Mouse (Mus musculus): ENCODE data around the gene Zfp846. TPM values are rescaled to one million over a fixed set of nuclear protein-coding genes. Genes with fewer than 3 reads are reported as not detected.
"Not testable (repeated sequence)": the region's sequence is repeated elsewhere in the genome, so short reads cannot be mapped to it uniquely, and the experiment has no call there.

Gene Zfp846
- polyA plus RNA-seq, 1 experiment: 2.8 TPM

GRCm38 (mm10) chr9:20552698-20553097 is 28.4 kb upstream of the Zfp846 start:
- no peak for TF ChIP-seq CTCF (IDR thresholded peaks at IDR 0.05; ENCODE audit: control insufficient read depth, insufficient read depth, insufficient replicate concordance, low read depth, low read length)
- no peak for TF ChIP-seq POLR2A (IDR thresholded peaks at IDR 0.05; ENCODE audit: control insufficient read depth, low read depth, low read length)
- Histone ChIP-seq H3K4me1 (ENCODE audit: control insufficient read depth, insufficient read depth, low read length) (no peaks in the 10 kb centered on the region), H3K36me3 (ENCODE audit: control insufficient read depth, insufficient read depth, low read length) (no peaks in the 10 kb centered on the region), H3K4me3 (ENCODE audit: control insufficient read depth, low read depth, low read length) (no peak overlapping the region), H3K27me3 (ENCODE audit: control insufficient read depth, insufficient read depth, low read length) (no peaks in the 10 kb centered on the region), H3K27ac (ENCODE audit: control insufficient read depth, insufficient read depth, low read depth, low read length) (no peak overlapping the region)

GRCm38 (mm10) chr9:20562177-20562576 is 18.9 kb upstream of the Zfp846 start:
- H3K4me1 ChIP-seq (ENCODE audit: control insufficient read depth, insufficient read depth, low read length): no peaks in the 10 kb centered on the region
- H3K27ac ChIP-seq (ENCODE audit: control insufficient read depth, insufficient read depth, low read depth, low read length): no peak overlapping the region
- H3K27me3 ChIP-seq (ENCODE audit: control insufficient read depth, insufficient read depth, low read length): no peaks in the 10 kb centered on the region
- H3K4me3 ChIP-seq (ENCODE audit: control insufficient read depth, low read depth, low read length): no peak overlapping the region
- H3K36me3 ChIP-seq (ENCODE audit: control insufficient read depth, insufficient read depth, low read length): no peaks in the 10 kb centered on the region
- no peak for TF ChIP-seq POLR2A (IDR thresholded peaks at IDR 0.05; ENCODE audit: control insufficient read depth, low read depth, low read length)

GRCm38 (mm10) chr9:20565326-20566030 is 15.6 kb upstream of the Zfp846 start:
- H3K4me3 ChIP-seq (ENCODE audit: control insufficient read depth, low read depth, low read length); H3K27ac ChIP-seq (ENCODE audit: control insufficient read depth, insufficient read depth, low read depth, low read length): not testable (repeated sequence)

GRCm38 (mm10) chr9:20571060-20571459 is 10.0 kb upstream of the Zfp846 start:
- Histone ChIP-seq H3K36me3 (ENCODE audit: control insufficient read depth, insufficient read depth, low read length) (no peaks in the 10 kb centered on the region), H3K4me3 (ENCODE audit: control insufficient read depth, low read depth, low read length) (no peak overlapping the region), H3K27me3 (ENCODE audit: control insufficient read depth, insufficient read depth, low read length) (no peaks in the 10 kb centered on the region), H3K27ac (ENCODE audit: control insufficient read depth, insufficient read depth, low read depth, low read length) (no peak overlapping the region), H3K4me1 (ENCODE audit: control insufficient read depth, insufficient read depth, low read length) (no peaks in the 10 kb centered on the region)
- no peak for TF ChIP-seq POLR2A (IDR thresholded peaks at IDR 0.05; ENCODE audit: control insufficient read depth, low read depth, low read length)
- TF ChIP-seq CTCF (IDR thresholded peaks at IDR 0.05; ENCODE audit: control insufficient read depth, insufficient read depth, insufficient replicate concordance, low read depth, low read length): no peak

More at GRCm38 (mm10) chr9:20565326-20566030, 15.6 kb upstream of the Zfp846 start:
- H3K36me3 ChIP-seq (ENCODE audit: control insufficient read depth, insufficient read depth, low read length); H3K4me1 ChIP-seq (ENCODE audit: control insufficient read depth, insufficient read depth, low read length); H3K27me3 ChIP-seq (ENCODE audit: control insufficient read depth, insufficient read depth, low read length): not testable (repeated sequence)

- Histone ChIP-seq H3K27me3 (ENCODE audit: control insufficient read depth, insufficient read depth, low read length) (no peaks in the 10 kb centered on the region), H3K4me3 (ENCODE audit: control insufficient read depth, low read depth, low read length) (no peak overlapping the region), H3K36me3 (ENCODE audit: control insufficient read depth, insufficient read depth, low read length) (no peaks in the 10 kb centered on the region), H3K4me1 (ENCODE audit: control insufficient read depth, insufficient read depth, low read length) (peaks cover 4% of the 10 kb centered on the region), H3K27ac (ENCODE audit: control insufficient read depth, insufficient read depth, low read depth, low read length) (no peak overlapping the region)
- no peak for TF ChIP-seq POLR2A (IDR thresholded peaks at IDR 0.05; ENCODE audit: control insufficient read depth, low read depth, low read length)
These were observed 4.5 kb upstream of the Zfp846 start for GRCm38 (mm10) chr9:20576591-20576990.

GRCm38 (mm10) chr9:20601270-20601669 is 20.2 kb downstream of the Zfp846 start:
- no peaks in the 10 kb centered on the region for H3K36me3 ChIP-seq (ENCODE audit: control insufficient read depth, insufficient read depth, low read length)
- no peak overlapping the region for H3K27ac ChIP-seq (ENCODE audit: control insufficient read depth, insufficient read depth, low read depth, low read length)
- H3K27me3 ChIP-seq (ENCODE audit: control insufficient read depth, insufficient read depth, low read length): no peaks in the 10 kb centered on the region
- TF ChIP-seq CTCF (IDR thresholded peaks at IDR 0.05; ENCODE audit: control insufficient read depth, insufficient read depth, insufficient replicate concordance, low read depth, low read length) (no peak), POLR2A (IDR thresholded peaks at IDR 0.05; ENCODE audit: control insufficient read depth, low read depth, low read length) (no peak)
- no peaks in the 10 kb centered on the region for H3K4me1 ChIP-seq (ENCODE audit: control insufficient read depth, insufficient read depth, low read length)
- H3K4me3 ChIP-seq (ENCODE audit: control insufficient read depth, low read depth, low read length): no peak overlapping the region

GRCm38 (mm10) chr9:20606269-20606668 is 25.2 kb downstream of the Zfp846 start:
- H3K27ac ChIP-seq (ENCODE audit: control insufficient read depth, insufficient read depth, low read depth, low read length): no peak overlapping the region
- H3K27me3 ChIP-seq (ENCODE audit: control insufficient read depth, insufficient read depth, low read length): no peaks in the 10 kb centered on the region
- no peak for TF ChIP-seq POLR2A (IDR thresholded peaks at IDR 0.05; ENCODE audit: control insufficient read depth, low read depth, low read length)
- TF ChIP-seq CTCF (IDR thresholded peaks at IDR 0.05; ENCODE audit: control insufficient read depth, insufficient read depth, insufficient replicate concordance, low read depth, low read length): no peak
- H3K4me1 ChIP-seq (ENCODE audit: control insufficient read depth, insufficient read depth, low read length): no peaks in the 10 kb centered on the region
- H3K4me3 ChIP-seq (ENCODE audit: control insufficient read depth, low read depth, low read length): no peak overlapping the region
- H3K36me3 ChIP-seq (ENCODE audit: control insufficient read depth, insufficient read depth, low read length): no peaks in the 10 kb centered on the region
